Mouse (Mus musculus) hindbrain, embryonic 15.5 days (tissue): Measurements from ENCODE around the gene Ccdc92. TPM values are rescaled to one million over a fixed set of nuclear protein-coding genes. Genes with fewer than 3 reads are reported as not detected.

Experiments
- ATAC-seq: fragments of 200-750 bp; cut with Nextera tagmentation; 2 replicates; pipeline ENCODE4 v1.8.0; 2017; ENCODE audit warnings: low read depth, moderate number of reproducible peaks, moderate TSS enrichment; ENCODE audit not compliant: low FRiP score
- H3K27ac ChIP-seq: fragments of 300-500 bp; sonication (generic); replicated peaks from 2 replicates; pipeline ENCODE4 v1.5.1; 2015; ENCODE audit warnings: mild to moderate bottlenecking, inconsistent platforms
- H3K27me3 ChIP-seq: fragments of 300-500 bp; sonication (generic); 2 replicates; pipeline ENCODE4 v1.6.1; 2015; ENCODE audit warnings: control low read depth, inconsistent platforms
- H3K36me3 ChIP-seq: fragments of 300-500 bp; sonication (generic); 2 replicates; pipeline ENCODE4 v1.6.1; 2015; ENCODE audit warnings: control low read depth, inconsistent platforms
- H3K4me1 ChIP-seq: fragments of 300-500 bp; sonication (generic); replicated peaks from 2 replicates; pipeline ENCODE4 v1.6.1; 2015; ENCODE audit warnings: control low read depth, inconsistent platforms
- H3K4me2 ChIP-seq: fragments of 300-500 bp; sonication (generic); 2 replicates; pipeline ENCODE4 v1.6.1; 2015; ENCODE audit warnings: moderate library complexity, mild to moderate bottlenecking, inconsistent platforms
- H3K4me3 ChIP-seq: fragments of 300-500 bp; sonication (generic); 2 replicates; pipeline ENCODE4 v1.5.1; 2015; ENCODE audit warnings: mild to moderate bottlenecking, inconsistent platforms
- H3K9ac ChIP-seq: fragments of 300-500 bp; sonication (generic); 2 replicates; pipeline ENCODE4 v1.6.1; 2015; ENCODE audit warnings: inconsistent platforms
- H3K9me3 ChIP-seq: fragments of 300-500 bp; sonication (generic); 2 replicates; pipeline ENCODE4 v1.6.1; 2016; ENCODE audit warnings: control low read depth, inconsistent platforms
- WGBS: fragments of 180-500 bp; shearing (Covaris S2); methylation state at CpG from one replicate; pipeline ENCODE4 v1.1.7; 2015; 5-methylcytosine and 5-hydroxymethylcytosine counted together
- polyA plus RNA-seq: library from polyadenylated mRNA; unstranded; fragments of >200 nt; fragmentation: Nextera tagmentation; extraction: Ambion mirVana; gene quantifications from 2 replicates; pipeline ENCODE4 v1.2.1, GENCODE M21; 2015

Gene Ccdc92
- polyA plus RNA-seq, result 46.9 and 51.8 TPM in 2 replicates

DNA sequence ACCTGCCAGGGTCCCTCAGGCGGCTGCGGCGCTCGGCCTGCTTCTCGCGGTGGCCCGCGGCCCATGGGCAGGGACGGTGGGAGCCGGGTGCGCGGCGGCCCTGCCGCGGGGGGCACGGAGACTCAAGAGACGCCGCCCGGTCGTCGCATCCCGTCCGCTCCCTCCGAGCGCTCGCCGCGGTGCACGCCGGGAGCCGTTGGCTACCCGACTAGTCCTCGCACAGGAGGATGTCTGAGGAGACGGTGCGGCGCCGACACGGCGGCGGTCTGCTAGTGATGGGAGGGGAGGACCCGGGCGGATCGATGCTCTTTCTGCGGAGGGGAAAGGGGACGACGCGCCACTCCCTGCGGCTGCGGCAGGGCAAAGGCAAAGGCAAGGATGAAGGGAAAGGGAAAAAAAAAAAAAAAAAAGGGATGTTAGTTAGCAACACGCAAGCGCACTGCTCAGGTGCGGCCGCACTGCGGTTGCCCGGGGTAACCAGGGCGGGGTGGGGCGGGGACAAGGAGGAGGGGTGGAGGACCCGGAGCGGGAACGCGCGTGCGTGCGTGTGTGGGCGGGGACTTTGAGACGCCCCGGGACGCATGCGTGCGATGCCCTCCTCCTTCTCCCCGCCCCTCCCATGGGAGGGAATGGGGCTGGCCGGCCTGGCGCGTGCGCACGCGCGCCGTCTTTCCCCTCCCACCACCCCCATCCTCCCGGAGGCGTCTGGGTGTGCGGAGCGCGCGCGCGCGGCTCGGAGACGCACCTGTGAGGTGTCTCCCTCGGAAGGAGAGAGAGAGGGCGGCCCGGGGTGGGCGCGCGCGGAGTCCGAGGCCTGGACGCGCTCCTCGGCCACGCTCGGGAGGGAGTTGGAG lies at the start of gene Ccdc92, which contains the start of gene Zfp664:
Gene Ccdc92, minus strand, starts transcription at position 412 of the 854 bp plus-strand sequence.
Gene Zfp664, plus strand, starts transcription at position 679 of the 854 bp plus-strand sequence.
- Histone ChIP-seq H3K27me3 (no peaks in the 10 kb centered on the region), H3K4me1 (peaks cover 50% of the 10 kb centered on the region), H3K9me3 (no peaks in the 10 kb centered on the region), H3K9ac (peak within 1 kb of the TSS; percentile 92), H3K27ac (peak within 1 kb of the TSS; percentile 96), H3K36me3 (no peaks in the 10 kb centered on the region), H3K4me2 (peak within 1 kb of the TSS; percentile 87), H3K4me3 (peak within 1 kb of the TSS; percentile 89)
- ATAC-seq, result peak; percentile 94
- under 1% methylated on average over 88 of the region's 103 CpGs for WGBS

GRCm38 (mm10) chr5:124908860-124909259 lies 46.6 kb upstream of the Ccdc92 start:
- peaks cover 14% of the 10 kb centered on the region for H3K4me1 ChIP-seq

GRCm38 (mm10) chr5:124906890-124907289 lies 44.7 kb upstream of the Ccdc92 start:
- Histone ChIP-seq H3K4me1 (0 out of 2 replicates have a peak, but pooled peaks cover 5% of the 10 kb centered on the region), H3K9me3 (no peaks in the 10 kb centered on the region), H3K27me3 (no peaks in the 10 kb centered on the region), H3K27ac (no peak overlapping the region), H3K36me3 (no peaks in the 10 kb centered on the region), H3K9ac (no peak overlapping the region), H3K4me3 (no peak overlapping the region), H3K4me2 (no peak overlapping the region)
- 75% methylated on average over 13 of the region's 13 CpGs for WGBS
- ATAC-seq, result no peak

More at GRCm38 (mm10) chr5:124908860-124909259, 46.6 kb upstream of the Ccdc92 start:
- Histone ChIP-seq H3K4me3 (no peak overlapping the region), H3K27ac (no peak overlapping the region), H3K9ac (no peak overlapping the region), H3K9me3 (no peaks in the 10 kb centered on the region), H3K27me3 (no peaks in the 10 kb centered on the region), H3K36me3 (no peaks in the 10 kb centered on the region), H3K4me2 (no peak overlapping the region)
- ATAC-seq, result peak; percentile 77
- WGBS, result 21% methylated on average over 5 of the region's 5 CpGs

DNA sequence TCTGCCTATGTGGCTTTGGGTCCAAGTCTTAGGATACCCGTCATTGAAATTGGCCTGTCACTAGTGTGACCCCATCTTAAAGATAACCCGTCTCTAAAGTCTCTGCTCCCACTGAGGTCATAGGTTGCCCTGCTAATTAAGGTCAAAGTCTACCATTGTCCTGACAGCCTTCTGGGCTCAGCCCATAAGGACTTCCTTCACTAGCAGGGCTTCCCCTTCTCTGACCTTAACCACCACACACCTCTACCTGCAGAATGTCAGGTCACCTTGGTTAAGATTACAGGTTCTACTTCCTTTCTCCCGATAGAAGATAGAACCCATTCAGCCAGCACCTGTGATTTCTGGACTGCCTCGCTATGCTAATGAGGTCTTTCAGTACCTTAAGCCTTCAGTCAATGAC lies 41.6 kb upstream of the Ccdc92 start:
- ATAC-seq, result no peak
- no peak overlapping the region for H3K27ac ChIP-seq
- H3K4me1 ChIP-seq, result peaks cover 14% of the 10 kb centered on the region
- H3K4me3 ChIP-seq, result no peak overlapping the region
- 83% methylated on average over 4 of the region's 4 CpGs for WGBS
- H3K36me3 ChIP-seq, result no peaks in the 10 kb centered on the region
- H3K9me3 ChIP-seq, result no peaks in the 10 kb centered on the region
- H3K4me2 ChIP-seq, result no peak overlapping the region
- no peaks in the 10 kb centered on the region for H3K27me3 ChIP-seq
- H3K9ac ChIP-seq, result no peak overlapping the region

- 68% methylated on average over 10 of the region's 10 CpGs for WGBS
- ATAC-seq, result peak; percentile 49; the same call in 1 of the 2 replicates
- Histone ChIP-seq H3K9me3 (no peaks in the 10 kb centered on the region), H3K27ac (peak overlapping the region; percentile 54), H3K9ac (no peak overlapping the region), H3K4me3 (no peak overlapping the region), H3K4me1 (peaks cover 14% of the 10 kb centered on the region), H3K4me2 (no peak overlapping the region), H3K27me3 (no peaks in the 10 kb centered on the region), H3K36me3 (no peaks in the 10 kb centered on the region)
Observed at GRCm38 (mm10) chr5:124902195-124902594, 40.0 kb upstream of the Ccdc92 start.

- no peak for ATAC-seq
- Histone ChIP-seq H3K4me2 (no peak overlapping the region), H3K36me3 (no peaks in the 10 kb centered on the region), H3K9ac (no peak overlapping the region), H3K9me3 (no peaks in the 10 kb centered on the region), H3K4me1 (peaks cover 14% of the 10 kb centered on the region), H3K4me3 (no peak overlapping the region), H3K27ac (peak overlapping the region; percentile 54), H3K27me3 (no peaks in the 10 kb centered on the region)
- 69% methylated on average over 6 of the region's 6 CpGs for WGBS
Observed at GRCm38 (mm10) chr5:124901675-124902074, 39.5 kb upstream of the Ccdc92 start.

- no peak overlapping the region for H3K9ac ChIP-seq
- no peaks in the 10 kb centered on the region for H3K36me3 ChIP-seq
- H3K4me2 ChIP-seq, result no peak overlapping the region
- no peaks in the 10 kb centered on the region for H3K9me3 ChIP-seq
- no peak overlapping the region for H3K27ac ChIP-seq
- H3K4me3 ChIP-seq, result no peak overlapping the region
- 74% methylated on average over 19 of the region's 19 CpGs for WGBS
- ATAC-seq, result no peak
- H3K4me1 ChIP-seq, result peaks cover 14% of the 10 kb centered on the region
- H3K27me3 ChIP-seq, result no peaks in the 10 kb centered on the region
Observed at GRCm38 (mm10) chr5:124900738-124901490, 38.7 kb upstream of the Ccdc92 start.

DNA sequence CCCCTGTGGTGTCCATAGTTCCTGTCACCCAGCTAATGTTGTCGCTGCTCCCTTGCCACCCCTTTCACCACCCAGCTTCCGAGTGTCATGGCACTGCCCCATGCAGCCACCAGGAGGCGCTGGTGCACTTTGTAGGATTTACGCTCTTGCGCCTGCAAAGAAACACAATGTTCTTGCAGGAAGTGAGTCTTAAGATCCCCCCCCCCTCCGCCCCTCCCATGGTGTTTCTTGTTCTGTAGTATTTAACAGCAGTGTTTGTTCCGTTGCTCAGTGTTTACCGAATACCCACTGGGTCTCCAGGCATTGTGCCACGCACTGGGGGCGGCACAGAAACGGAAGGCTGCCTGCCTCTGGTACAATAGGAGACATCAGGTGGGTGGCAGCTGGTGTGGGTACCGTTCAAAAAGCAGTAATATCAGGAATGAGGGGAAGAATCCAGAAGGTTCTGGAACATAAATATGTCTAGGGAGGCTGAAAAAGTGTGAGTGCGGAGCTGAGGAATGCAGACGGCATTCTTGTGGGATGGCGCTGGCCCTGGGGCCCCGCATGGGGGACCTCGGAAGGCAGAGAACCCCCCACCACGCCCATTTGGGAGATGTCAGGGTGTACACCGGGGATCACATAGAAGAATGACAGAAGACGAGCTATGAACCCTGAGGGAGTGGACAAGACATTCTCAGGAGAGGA lies 37.9 kb upstream of the Ccdc92 start:
- H3K4me3 ChIP-seq, result no peak overlapping the region
- no peaks in the 10 kb centered on the region for H3K36me3 ChIP-seq
- peak overlapping the region; percentile 37 for H3K4me2 ChIP-seq
- peak; percentile 67; the same call in 1 of the 2 replicates for ATAC-seq
- no peak overlapping the region for H3K9ac ChIP-seq
- peaks cover 14% of the 10 kb centered on the region for H3K4me1 ChIP-seq
- no peak overlapping the region for H3K27ac ChIP-seq
- 25% methylated on average over 20 of the region's 20 CpGs for WGBS
- H3K9me3 ChIP-seq, result no peaks in the 10 kb centered on the region
- no peaks in the 10 kb centered on the region for H3K27me3 ChIP-seq

GRCm38 (mm10) chr5:124896135-124896534 lies 33.9 kb upstream of the Ccdc92 start:
- no peak overlapping the region for H3K9ac ChIP-seq
- peaks cover 5% of the 10 kb centered on the region for H3K4me1 ChIP-seq
- H3K27ac ChIP-seq, result no peak overlapping the region
- no peak overlapping the region for H3K4me3 ChIP-seq
- no peaks in the 10 kb centered on the region for H3K9me3 ChIP-seq
- no peak for ATAC-seq
- no peaks in the 10 kb centered on the region for H3K27me3 ChIP-seq
- H3K36me3 ChIP-seq, result no peaks in the 10 kb centered on the region
- 58% methylated on average over 7 of the region's 8 CpGs for WGBS
- no peak overlapping the region for H3K4me2 ChIP-seq

DNA sequence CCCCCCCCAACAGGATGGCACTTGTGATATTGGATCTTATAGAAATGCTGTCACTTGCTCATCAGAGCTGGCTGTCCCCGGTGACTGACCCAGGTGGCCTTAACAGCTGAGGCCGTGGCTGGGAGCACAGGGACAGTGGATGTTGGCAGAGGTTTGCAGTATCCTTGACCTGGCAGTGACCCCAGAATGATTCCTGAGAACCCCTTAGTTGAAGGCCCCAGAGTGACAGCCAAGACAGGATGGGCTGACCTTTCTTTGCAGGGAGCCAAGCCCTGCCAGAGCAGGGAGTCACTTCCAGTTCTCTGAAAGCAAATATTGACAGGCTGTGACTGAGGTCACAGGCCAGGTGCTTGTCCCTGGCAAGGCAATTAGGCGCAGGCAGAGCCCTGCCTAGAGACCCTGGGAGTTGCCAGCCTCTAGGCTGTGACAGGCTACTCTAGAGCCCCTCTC lies 29.7 kb upstream of the Ccdc92 start:
- Histone ChIP-seq H3K4me2 (no peak overlapping the region), H3K27me3 (no peaks in the 10 kb centered on the region), H3K36me3 (peaks cover 15% of the 10 kb centered on the region), H3K9me3 (no peaks in the 10 kb centered on the region), H3K27ac (no peak overlapping the region), H3K4me1 (no peaks in the 10 kb centered on the region), H3K9ac (no peak overlapping the region), H3K4me3 (no peak overlapping the region)
- 65% methylated on average over 3 of the region's 3 CpGs for WGBS
- ATAC-seq, result no peak

DNA sequence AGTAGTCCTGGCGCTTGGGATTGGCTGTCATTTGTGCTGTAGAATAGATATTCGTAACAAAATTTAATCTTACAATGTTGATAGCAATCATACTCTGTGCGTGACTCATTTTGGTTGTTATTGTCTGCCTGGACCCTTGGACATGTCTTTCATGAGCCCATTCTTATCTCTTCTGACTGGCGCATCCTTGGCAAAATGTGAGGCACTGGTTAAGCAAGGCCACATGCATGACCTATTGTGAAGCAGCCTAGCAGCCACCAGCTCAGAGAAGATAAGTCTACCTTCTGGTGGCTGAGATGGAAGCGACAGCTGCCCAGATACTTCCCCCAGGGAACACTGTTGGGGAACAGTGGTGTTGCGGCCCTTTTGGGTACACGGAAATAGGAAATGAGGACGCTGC lies 26.4 kb upstream of the Ccdc92 start:
- Histone ChIP-seq H3K4me2 (no peak overlapping the region), H3K27me3 (no peaks in the 10 kb centered on the region), H3K4me3 (no peak overlapping the region), H3K4me1 (0 out of 2 replicates have a peak, but pooled peaks cover 6% of the 10 kb centered on the region), H3K9ac (no peak overlapping the region), H3K9me3 (no peaks in the 10 kb centered on the region), H3K27ac (no peak overlapping the region), H3K36me3 (peaks cover 37% of the 10 kb centered on the region)
- no peak for ATAC-seq
- WGBS, result 94% methylated on average over 8 of the region's 8 CpGs
